Mouse (Mus musculus) heart, embryonic 14.5 days (tissue): ENCODE data around the gene Srl. TPM values are rescaled to one million over a fixed set of nuclear protein-coding genes. Genes with fewer than 3 reads are reported as not detected.

Experiments
- ATAC-seq: fragments of 200-750 bp; cut with Nextera tagmentation; 2 replicates; pipeline ENCODE4 v1.8.0; 2017; ENCODE audit warnings: low read depth, moderate TSS enrichment; ENCODE audit not compliant: insufficient number of reproducible peaks, insufficient read depth, low FRiP score
- H3K27ac ChIP-seq, 2 experiments: fragments of 200-500 bp in 1 of 2; fragments of 300-500 bp in 1 of 2; sonication (generic) in 1 of 2; replicated peaks in 1 of 2; 2 replicates each; pipeline ENCODE4 v1.5.1; 2012 to 2014; ENCODE audit warnings: low read depth in 2 of 2, low read length in 2 of 2, control low read depth in 1 of 2, mild to moderate bottlenecking in 1 of 2, mixed read lengths in 1 of 2; ENCODE audit not compliant: control insufficient read depth in 1 of 2, insufficient read depth in 1 of 2
- H3K27me3 ChIP-seq: fragments of 300-500 bp; sonication (generic); 2 replicates; pipeline ENCODE4 v1.6.1; 2014; ENCODE audit warnings: mild to moderate bottlenecking, low read length, control low read depth; ENCODE audit not compliant: control insufficient read depth, insufficient read depth
- H3K36me3 ChIP-seq: fragments of 300-500 bp; sonication (generic); 2 replicates; pipeline ENCODE4 v1.6.1; 2014; ENCODE audit warnings: mild to moderate bottlenecking, control low read depth, low read length, mixed read lengths; ENCODE audit not compliant: control insufficient read depth, insufficient read depth
- H3K4me1 ChIP-seq, 2 experiments: fragments of 200-500 bp in 1 of 2; fragments of 300-500 bp in 1 of 2; sonication (generic) in 1 of 2; 2 replicates each; pipeline ENCODE4 v1.6.1; 2012 to 2014; ENCODE audit warnings: low read length in 2 of 2, control low read depth in 1 of 2, mixed read lengths in 1 of 2; ENCODE audit not compliant: control insufficient read depth in 2 of 2, insufficient read depth in 2 of 2
- H3K4me2 ChIP-seq: fragments of 300-500 bp; sonication (generic); 2 replicates; pipeline ENCODE4 v1.6.1; 2014; ENCODE audit warnings: mild to moderate bottlenecking, low read length
- H3K4me3 ChIP-seq, 2 experiments: fragments of 200-500 bp in 1 of 2; fragments of 300-500 bp in 1 of 2; sonication (generic) in 1 of 2; 2 replicates each; pipeline ENCODE4 v1.5.1; 2012 to 2014; ENCODE audit warnings: low read length in 2 of 2, mild to moderate bottlenecking in 2 of 2, control low read depth in 1 of 2, low read depth in 1 of 2, moderate library complexity in 1 of 2; ENCODE audit not compliant: control insufficient read depth in 1 of 2, insufficient read depth in 1 of 2
- H3K9ac ChIP-seq: fragments of 300-500 bp; sonication (generic); 2 replicates; pipeline ENCODE4 v1.6.1; 2014; ENCODE audit warnings: mild to moderate bottlenecking, low read length
- H3K9me3 ChIP-seq: fragments of 300-500 bp; sonication (generic); 2 replicates; pipeline ENCODE4 v1.6.1; 2016; ENCODE audit warnings: low read length, control low read depth; ENCODE audit not compliant: control insufficient read depth
- WGBS: fragments of 180-500 bp; shearing (Covaris S2); extraction: QIAGEN DNeasy Blood & Tissue Kit; methylation state at CpG from one replicate; pipeline ENCODE4 v1.1.7; 2014; 5-methylcytosine and 5-hydroxymethylcytosine counted together
- polyA plus RNA-seq: library from polyadenylated mRNA; unstranded; fragments of >200 nt; fragmentation: Nextera tagmentation; extraction: Ambion mirVana; gene quantifications from 2 replicates; pipeline ENCODE4 v1.2.1, GENCODE M21; 2014

Srl gene
- polyA plus RNA-seq, 1 experiment from 2014 or later: 259 TPM

GRCm38 (mm10) chr16:4446395-4446794 is 95.2 kb downstream of the Srl start:
- H3K27ac ChIP-seq: no peak overlapping the region
- no peak for ATAC-seq
- no peak overlapping the region for H3K9ac ChIP-seq
- no peaks in the 10 kb centered on the region for H3K36me3 ChIP-seq
- H3K27me3 ChIP-seq: no peaks in the 10 kb centered on the region
- H3K4me2 ChIP-seq: no peak overlapping the region
- no peaks in the 10 kb centered on the region for H3K4me1 ChIP-seq
- no peaks in the 10 kb centered on the region for H3K9me3 ChIP-seq
- H3K4me3 ChIP-seq: no peak overlapping the region
- WGBS: 59% methylated on average over 4 of the region's 4 CpGs

GRCm38 (mm10) chr16:4444378-4444777 is 97.2 kb downstream of the Srl start:
- 82% methylated on average over 1 of the region's 1 CpGs for WGBS
- Histone ChIP-seq H3K9me3 (no peaks in the 10 kb centered on the region), H3K27me3 (no peaks in the 10 kb centered on the region), H3K4me1 (no peaks in the 10 kb centered on the region), H3K27ac (no peak overlapping the region), H3K4me2 (no peak overlapping the region), H3K9ac (no peak overlapping the region), H3K36me3 (no peaks in the 10 kb centered on the region), H3K4me3 (no peak overlapping the region)
- no peak for ATAC-seq

- Histone ChIP-seq H3K9me3 (no peaks in the 10 kb centered on the region), H3K4me3 (no peak overlapping the region), H3K4me1 (0 out of 4 replicates have a peak, but pooled peaks cover 0 to 5% of the 10 kb centered on the region in 2 experiments), H3K27me3 (no peaks in the 10 kb centered on the region), H3K36me3 (no peaks in the 10 kb centered on the region), H3K4me2 (no peak overlapping the region), H3K9ac (no peak overlapping the region), H3K27ac (no peak overlapping the region)
- WGBS: 64% methylated on average over 10 of the region's 10 CpGs
- ATAC-seq: no peak
These were observed 102.1 kb downstream of the Srl start for GRCm38 (mm10) chr16:4439302-4440066.

- Histone ChIP-seq H3K9me3 (no peaks in the 10 kb centered on the region), H3K4me1 (0 out of 4 replicates have a peak, but pooled peaks cover 0 to 5% of the 10 kb centered on the region in 2 experiments), H3K4me2 (no peak overlapping the region), H3K4me3 (no peak overlapping the region), H3K27ac (no peak overlapping the region), H3K27me3 (no peaks in the 10 kb centered on the region), H3K9ac (no peak overlapping the region), H3K36me3 (no peaks in the 10 kb centered on the region)
- no peak for ATAC-seq
- 44% methylated on average over 4 of the region's 4 CpGs for WGBS
These were observed 104.9 kb downstream of the Srl start for GRCm38 (mm10) chr16:4436738-4437137.

GRCm38 (mm10) chr16:4435371-4435770 is 106.2 kb downstream of the Srl start:
- no peak overlapping the region for H3K4me2 ChIP-seq
- H3K36me3 ChIP-seq: no peaks in the 10 kb centered on the region
- no peaks in the 10 kb centered on the region for H3K9me3 ChIP-seq
- H3K9ac ChIP-seq: no peak overlapping the region
- ATAC-seq: no peak
- H3K27me3 ChIP-seq: no peaks in the 10 kb centered on the region
- WGBS: 76% methylated on average over 2 of the region's 2 CpGs
- H3K4me3 ChIP-seq: no peak overlapping the region
- 0 out of 4 replicates have a peak, but pooled peaks cover 0 to 5% of the 10 kb centered on the region in 2 experiments for H3K4me1 ChIP-seq
- no peak overlapping the region for H3K27ac ChIP-seq

- 0 out of 4 replicates have a peak, but pooled peaks cover 0 to 4% of the 10 kb centered on the region in 2 experiments for H3K4me1 ChIP-seq
- H3K36me3 ChIP-seq: no peaks in the 10 kb centered on the region
- ATAC-seq: no peak
- no peaks in the 10 kb centered on the region for H3K27me3 ChIP-seq
- no peaks in the 10 kb centered on the region for H3K9me3 ChIP-seq
- no peak overlapping the region for H3K4me2 ChIP-seq
- no peak overlapping the region for H3K9ac ChIP-seq
- no peak overlapping the region for H3K4me3 ChIP-seq
- no peak overlapping the region for H3K27ac ChIP-seq
- WGBS: 63% methylated on average over 4 of the region's 4 CpGs
These were observed 109.8 kb downstream of the Srl start for GRCm38 (mm10) chr16:4431841-4432240.

- H3K36me3 ChIP-seq: no peaks in the 10 kb centered on the region
- H3K27ac ChIP-seq: no peak overlapping the region
- ATAC-seq: no peak
- 75% methylated on average over 3 of the region's 3 CpGs for WGBS
- H3K9ac ChIP-seq: no peak overlapping the region
- H3K27me3 ChIP-seq: no peaks in the 10 kb centered on the region
- no peak overlapping the region for H3K4me3 ChIP-seq
- H3K4me2 ChIP-seq: no peak overlapping the region
- H3K9me3 ChIP-seq: no peaks in the 10 kb centered on the region
- H3K4me1 ChIP-seq: no peaks in the 10 kb centered on the region
These were observed 110.6 kb downstream of the Srl start for GRCm38 (mm10) chr16:4431013-4431412.

- Histone ChIP-seq H3K27ac (no peak overlapping the region), H3K9me3 (no peaks in the 10 kb centered on the region), H3K36me3 (no peaks in the 10 kb centered on the region), H3K4me1 (no peaks in the 10 kb centered on the region), H3K4me3 (no peak overlapping the region), H3K27me3 (no peaks in the 10 kb centered on the region), H3K4me2 (no peak overlapping the region), H3K9ac (no peak overlapping the region)
- WGBS: 81% methylated on average over 5 of the region's 5 CpGs
- no peak for ATAC-seq
These were observed 111.4 kb downstream of the Srl start for GRCm38 (mm10) chr16:4430232-4430631.
